Mouse (Mus musculus) liver, embryonic 14.5 days (tissue): ENCODE data around the gene Acox2.

Source experiments
- CTCF ChIP-seq: IDR thresholded peaks from 2 replicates; pipeline ENCODE4 v1.5.1; 2016; ENCODE audit warnings: antibody characterized with exemption, low read depth, control low read depth
- EP300 ChIP-seq: IDR thresholded peaks from 2 replicates; pipeline ENCODE4 v1.6.1; 2016; ENCODE audit warnings: antibody characterized with exemption, low read depth

DNA sequence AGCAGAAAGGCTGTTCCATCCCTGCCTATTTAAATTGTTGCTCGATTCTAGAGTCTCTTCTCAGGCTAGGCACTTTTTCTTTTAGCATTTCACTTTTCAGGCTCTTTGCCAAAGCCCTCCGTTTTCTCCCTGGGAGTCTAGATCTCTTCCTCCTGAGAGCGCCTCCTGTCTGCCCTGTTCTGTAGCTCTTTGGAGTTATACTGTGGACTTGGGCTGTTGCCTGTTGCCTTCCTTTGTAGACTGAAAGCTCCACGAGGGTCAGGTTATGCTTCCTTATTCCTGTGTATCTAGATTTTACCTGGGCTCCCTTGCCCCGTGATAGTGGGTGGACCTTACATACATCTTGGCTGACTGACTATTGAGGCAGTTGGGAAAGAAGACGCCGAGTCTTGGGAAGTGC, 40.9 kb downstream of the Acox2 start:
- TF ChIP-seq CTCF (no peak), EP300 (no peak)
